Mouse (Mus musculus): ENCODE results near the gene Unc5b. TPM values are rescaled to one million over a fixed set of nuclear protein-coding genes. Genes with fewer than 3 reads are reported as not detected.
"Not testable (repeated sequence)": the region's sequence is repeated elsewhere in the genome, so short reads cannot be mapped to it uniquely, and the experiment has no call there.

Gene Unc5b
- total RNA-seq (2021): 1 to 10 TPM; 2.0 to 3.5 TPM
- long read RNA-seq, experiment 1, partial matches to known transcripts: 0 of 1 reads
- long read RNA-seq, experiment 1, other reads (novel, unspliced or antisense): 1 of 1 reads
- long read RNA-seq, experiment 2, partial matches to known transcripts: 0 of 1 reads
- long read RNA-seq, experiment 2, other reads (novel, unspliced or antisense): 1 of 1 reads

DNA sequence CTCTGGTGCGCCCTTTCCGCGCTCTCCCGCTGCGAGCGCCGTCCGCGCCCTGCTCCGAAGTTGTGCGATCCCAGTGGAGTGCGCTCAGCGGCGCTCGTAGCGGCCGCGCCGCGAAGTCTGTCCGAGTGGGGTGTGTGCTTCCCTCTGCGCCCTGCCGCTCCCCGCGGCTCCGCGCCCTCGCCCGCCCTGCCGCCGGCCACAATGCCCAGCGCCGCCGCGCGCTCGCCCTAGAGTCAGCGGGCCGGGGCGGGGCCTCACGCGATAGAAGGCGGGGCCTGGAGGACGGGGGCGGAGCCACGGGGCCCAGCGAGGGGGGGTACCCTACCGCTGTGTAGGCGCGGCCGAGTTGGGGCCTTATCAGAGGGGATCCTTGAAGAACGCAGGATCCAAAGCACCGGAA, at the start of gene Unc5b:
TSS of gene Unc5b (minus strand) at position 203 of the 400 bp plus-strand sequence.
- DNase-seq: peak; percentile 96

DNA sequence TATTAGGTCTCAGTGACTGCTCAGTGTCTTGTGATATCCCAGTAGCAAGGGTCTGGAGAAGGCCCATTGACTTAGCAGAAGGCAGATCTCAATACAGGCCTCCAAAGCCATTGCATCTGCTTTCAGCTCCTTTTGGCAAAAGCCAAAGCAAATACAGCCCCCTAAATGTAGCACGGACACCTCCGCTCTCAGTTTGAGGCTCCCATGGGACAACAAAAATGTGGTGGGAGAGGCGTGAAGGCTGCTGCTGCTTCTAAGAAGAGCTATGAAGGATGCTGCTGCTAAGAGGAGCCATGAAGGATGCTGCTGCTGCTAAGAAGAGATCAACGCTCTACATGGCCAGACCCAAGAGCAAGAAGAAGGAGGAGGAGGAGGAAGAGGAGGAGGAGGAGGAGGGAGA, 48.4 kb upstream of the Unc5b start:
- DNase-seq: no peak

DNA sequence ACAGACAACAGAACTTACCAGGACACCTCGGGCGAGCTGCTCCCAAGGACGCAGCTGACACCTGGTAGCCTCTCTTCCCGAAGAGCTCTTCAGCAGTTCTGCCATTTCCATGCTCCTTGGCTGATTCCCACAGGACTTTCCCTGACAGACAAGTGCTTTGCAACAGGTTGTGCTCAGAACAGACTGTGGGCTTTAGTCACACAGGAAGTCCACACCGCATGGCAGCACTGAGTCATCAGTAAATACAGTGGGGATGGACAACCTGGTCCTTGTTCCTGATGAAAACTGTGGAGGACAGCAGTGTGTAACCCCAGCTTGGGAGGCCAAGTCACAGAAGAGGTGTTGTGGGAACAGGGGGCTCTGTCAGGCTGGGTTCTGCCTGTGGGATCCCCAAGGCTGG, 45.7 kb upstream of the Unc5b start:
- no peak for DNase-seq

DNA sequence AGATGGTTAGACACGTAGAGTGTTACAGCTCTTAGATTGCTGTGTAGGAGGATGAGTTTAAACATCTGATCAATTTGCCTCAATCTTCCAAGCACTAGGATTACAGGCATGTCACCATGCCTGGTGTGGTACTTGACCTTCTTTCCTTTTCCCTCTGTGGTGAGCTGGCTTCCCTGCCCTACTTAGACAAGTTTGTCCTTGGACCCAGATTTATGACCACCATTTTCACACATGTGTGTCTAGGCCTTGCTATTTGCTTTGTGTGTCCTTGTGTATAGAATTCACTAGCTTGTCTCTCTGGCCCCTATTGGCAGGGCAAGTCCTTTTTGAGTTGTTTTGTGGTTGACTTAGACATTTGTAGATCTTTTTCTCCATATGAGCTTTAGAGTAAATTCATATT, 43.6 kb upstream of the Unc5b start:
- DNase-seq: no peak

DNA sequence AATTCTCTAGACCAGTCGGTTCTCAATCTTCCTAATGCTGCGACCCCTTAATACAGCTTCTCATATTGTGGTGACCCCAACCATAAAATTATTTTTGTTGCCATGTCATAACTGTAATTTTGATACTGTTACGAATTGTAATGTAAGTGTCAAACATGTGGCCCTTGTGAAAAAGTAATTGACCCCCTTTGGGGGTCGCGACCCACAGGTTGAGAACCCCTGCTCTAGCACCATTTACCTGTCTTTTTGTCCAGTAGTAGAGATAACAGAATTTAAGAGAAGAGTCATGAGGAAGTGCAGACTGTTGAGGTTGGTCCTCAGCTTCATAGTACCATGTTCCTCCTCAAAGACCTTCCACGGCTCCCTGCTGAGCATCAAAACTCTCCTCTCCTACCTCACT, 31.9 kb upstream of the Unc5b start:
- DNase-seq: no peak

DNA sequence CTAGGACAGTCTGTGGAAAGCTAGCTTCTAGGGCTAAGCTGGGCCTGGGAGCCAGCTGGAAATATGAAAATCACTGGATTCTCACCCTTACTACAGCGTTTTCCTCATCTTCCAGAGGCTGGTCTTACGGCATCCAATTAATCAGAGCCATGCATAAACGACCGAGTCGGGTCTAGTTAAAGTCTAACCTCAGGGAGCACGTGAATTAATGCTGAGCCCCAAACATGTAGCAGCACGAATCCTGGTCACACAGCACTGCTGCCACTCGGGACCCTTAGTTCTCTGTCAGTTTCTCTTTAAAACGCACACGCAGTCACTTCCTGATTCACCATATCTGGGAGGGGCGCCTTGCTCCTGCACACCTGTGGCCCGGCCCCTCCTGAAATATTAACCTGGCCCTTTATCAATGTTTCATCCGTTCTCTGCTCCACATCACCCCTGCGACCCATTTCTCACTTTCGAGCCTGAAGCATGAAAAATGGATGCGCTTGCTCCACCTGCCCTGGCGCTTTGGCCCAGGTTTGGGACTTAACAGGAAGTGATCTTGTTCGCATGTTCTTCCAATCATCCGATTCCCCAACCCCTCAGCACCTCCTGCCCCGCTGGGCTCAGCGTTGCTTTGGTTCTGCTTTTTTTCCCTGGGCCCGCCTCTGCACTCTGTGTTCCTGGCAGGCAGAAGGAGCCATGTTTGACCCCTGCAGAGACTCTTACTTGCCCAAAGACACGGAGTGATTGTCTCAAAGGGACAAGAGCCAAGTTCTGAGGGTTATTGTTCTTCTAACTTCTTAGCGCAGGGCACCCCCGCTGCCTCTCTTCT, 31.3 kb upstream of the Unc5b start:
- no peak for DNase-seq

DNA sequence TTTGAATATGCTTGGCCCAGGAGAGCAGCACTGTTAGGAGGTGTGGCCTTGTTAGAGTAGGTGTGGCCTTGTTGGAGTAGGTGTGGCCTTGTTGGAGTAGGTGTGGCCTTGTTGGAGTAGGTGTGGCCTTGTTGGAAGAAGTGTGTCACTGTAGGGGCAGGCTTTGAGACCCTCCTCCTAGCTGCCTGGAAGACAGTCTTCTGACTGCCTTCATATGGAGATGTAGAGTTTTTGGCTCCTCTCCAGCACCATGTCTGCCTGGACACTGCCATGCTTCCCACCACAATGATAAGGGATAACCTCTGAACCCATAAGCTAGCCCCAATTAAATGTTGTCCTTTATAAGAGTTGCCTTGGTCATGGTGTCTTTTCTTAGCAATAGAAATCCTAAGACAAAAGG, 13.9 kb upstream of the Unc5b start:
- not testable (repeated sequence) for DNase-seq

DNA sequence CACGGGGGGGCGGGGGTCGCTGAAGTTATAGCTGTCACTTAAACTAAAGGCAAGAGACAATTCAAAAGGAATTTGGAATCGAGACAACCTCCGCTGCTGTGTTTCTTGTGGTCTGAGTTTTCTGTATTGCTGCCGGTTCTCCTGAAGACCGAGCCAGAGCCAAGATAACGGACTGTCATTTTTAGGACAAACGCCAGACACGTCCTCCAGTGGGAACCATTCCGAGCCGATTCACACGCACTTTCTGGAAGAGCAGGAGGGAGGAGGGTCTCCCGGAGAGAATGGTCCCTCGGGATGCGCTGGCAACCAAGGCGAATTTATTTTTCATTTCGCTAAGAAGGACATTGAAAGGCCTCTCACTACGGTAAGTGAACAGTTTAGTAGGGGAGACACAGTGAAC, 7.4 kb upstream of the Unc5b start:
- no peak for DNase-seq

DNA sequence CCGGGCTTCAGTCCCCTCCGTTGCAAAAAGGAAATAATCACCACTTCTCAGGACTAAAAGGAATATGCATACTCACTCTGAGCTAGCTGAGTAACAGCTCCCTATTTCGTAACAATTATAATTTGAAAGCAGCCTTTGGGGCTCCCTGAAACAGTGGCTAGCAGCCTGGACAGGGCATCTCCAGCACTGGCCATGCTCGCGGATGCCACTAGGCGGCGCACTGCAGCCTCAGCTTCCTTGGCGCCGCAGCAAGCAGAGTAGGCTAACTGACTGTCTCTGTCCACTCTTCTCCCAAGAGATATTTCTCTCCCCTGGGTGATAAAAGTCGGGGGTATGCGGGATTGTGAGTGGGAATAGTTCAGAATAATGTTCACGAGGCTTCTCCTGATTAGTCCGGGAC, 3.6 kb upstream of the Unc5b start:
- DNase-seq: peak; percentile 48

DNA sequence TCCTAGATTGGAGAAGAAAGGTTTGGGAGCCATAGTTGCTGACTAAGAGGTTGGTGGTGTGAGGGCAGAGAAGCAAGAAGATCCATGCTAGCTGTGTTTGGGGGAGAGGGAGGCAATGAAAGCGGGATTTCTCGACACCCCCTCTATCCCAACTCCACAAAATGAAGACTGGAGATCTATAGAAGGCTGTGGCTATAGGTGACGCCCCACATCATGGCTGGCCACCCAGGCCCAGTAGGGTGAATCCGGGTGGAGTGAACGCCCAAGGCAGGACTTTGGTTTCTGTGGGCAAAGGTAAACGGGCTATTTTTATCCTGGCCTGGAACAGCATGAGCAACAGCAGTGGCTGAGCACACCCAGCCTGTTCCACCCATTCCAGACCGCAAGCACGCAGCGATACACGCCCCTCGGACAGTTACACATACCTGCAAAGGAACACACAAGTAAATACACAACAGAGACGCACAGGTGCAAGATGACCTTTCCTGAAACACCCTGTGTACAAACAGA, 1.3 kb upstream of the Unc5b start:
- DNase-seq: no peak

DNA sequence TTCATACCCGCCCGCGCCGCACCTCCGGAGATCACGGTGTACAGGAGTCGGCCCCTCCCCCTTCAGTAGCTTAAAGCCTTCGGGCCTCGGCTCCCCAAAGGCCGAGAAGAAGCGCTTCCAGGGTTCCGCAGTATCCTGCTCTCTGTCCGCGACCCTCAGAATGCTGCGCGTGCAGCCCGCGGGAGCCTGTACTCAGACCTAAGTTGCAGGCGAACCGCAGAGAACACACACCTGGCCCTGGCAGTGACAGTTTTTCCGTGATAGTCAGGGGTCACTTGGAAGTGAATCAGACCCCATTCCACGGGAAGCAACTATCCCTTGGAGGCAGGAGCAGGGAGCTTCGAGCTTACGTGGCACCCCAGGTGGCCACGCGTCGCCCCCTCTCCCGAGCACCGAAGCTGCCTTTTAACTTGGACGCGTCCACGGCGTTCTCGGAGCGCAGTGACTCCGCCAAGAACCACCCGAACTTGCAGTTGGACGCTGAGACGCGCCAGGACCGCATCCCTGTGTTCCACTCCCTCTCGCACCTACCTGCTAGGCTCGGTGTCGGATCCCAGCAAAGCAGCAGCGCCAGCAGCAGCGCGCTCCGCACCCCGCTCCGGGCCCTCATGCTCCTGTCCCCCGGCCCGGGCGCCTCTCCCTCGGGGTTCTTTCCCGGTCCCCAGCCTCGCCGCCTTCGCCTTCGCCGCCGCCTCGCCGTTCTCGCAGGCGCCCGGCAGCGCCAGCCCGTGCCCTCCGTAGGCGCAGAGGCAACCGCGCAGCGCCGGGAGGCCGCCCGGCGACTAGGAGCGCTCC, 628 bp downstream of the Unc5b start:
- peak; percentile 21 for DNase-seq

DNA sequence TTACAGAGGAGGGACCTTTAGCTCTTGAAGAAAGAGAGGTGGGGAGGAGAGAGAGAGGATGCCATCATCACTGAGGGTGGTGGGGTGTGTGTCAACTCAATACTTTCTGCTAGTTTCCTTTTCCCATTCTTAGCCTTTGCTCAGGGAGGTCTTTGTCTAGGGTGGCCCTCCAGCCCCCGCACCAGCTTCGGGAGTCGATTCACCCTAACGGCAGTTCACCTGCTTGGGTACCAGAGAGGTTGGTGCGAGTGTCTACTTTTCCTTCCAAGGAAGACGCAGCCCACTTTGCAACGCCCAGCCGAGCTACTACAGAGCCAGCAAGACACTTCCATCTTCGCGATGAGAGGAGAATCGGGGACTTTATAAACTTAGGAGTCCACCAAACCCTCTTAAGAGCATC, 1.4 kb downstream of the Unc5b start:
- no peak for DNase-seq

DNA sequence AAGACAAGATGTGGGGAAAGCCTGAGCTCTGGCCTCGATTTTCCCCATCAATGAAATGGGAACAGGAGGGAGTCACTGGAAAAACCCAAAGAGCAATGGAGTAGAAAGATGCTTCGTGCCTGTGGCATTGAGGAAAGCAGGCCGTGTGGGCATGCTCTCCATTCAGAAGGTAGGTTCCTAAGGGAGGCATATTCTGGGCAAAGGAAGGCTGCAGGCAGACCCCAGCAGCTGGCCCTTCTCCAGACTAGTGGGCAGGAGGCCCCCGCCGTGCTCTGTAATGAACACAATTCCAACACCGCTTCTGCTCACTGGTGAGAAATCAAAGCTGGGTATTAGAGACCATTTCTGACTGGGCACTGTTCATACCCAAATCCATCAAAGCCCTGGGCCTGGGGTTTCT, 2.3 kb downstream of the Unc5b start:
- DNase-seq: no peak

DNA sequence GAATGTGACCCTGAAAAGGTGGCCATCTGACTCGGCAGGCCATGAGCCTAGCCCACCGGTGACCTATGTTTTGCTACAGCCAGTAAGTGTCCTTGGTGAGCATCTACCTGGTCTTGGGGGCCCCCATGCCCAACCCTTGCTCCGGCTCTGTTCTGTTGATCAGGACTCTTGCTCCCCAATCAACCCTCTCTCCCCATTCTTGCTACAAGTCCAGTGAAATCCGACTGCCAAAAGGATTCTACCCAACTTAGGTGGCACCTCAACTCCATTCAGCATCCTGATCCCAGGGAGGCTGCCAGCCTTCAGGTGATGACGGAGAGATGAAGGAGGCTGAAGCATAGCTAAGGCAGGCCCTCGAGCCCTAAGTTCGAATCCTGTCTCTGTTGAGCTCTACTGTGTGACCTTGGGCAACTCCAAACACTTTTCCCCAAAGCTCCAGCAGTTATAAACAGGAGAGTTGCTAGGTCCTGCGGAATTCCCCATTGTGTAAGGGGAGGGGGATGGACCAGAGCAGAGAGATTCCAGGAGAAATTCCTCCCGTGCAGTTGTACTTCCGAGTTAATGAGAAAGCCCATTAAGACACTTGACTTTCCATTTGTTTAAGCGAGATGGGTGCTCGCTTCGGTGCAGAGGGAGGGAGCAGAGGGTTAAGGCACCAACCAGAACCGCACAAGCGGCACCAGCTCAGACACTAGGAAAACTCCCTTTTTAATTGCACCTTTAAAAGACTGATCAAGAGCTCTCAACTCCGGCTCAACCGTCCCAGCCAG, 3.3 kb downstream of the Unc5b start:
- no peak for DNase-seq

DNA sequence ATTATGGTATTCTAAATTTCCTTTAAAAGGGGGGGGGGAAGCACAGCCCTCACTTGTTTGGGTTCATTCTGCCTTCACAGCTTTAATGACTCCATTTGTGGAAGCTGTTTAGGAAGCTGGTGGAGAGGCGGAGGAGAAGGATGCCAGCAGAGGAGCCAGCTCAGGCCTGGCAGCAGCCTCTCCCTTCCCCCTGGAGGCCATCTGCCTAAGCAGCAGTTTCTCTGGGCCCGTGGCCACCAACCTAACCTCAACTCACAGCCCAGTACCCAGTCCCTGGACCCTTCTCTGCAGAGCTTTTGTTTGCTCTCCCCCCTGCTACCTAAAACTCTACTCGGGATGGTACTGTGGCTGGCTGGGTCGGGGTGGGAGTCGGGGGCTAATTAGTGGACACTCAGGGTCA, 4.1 kb downstream of the Unc5b start:
- no peak for DNase-seq

DNA sequence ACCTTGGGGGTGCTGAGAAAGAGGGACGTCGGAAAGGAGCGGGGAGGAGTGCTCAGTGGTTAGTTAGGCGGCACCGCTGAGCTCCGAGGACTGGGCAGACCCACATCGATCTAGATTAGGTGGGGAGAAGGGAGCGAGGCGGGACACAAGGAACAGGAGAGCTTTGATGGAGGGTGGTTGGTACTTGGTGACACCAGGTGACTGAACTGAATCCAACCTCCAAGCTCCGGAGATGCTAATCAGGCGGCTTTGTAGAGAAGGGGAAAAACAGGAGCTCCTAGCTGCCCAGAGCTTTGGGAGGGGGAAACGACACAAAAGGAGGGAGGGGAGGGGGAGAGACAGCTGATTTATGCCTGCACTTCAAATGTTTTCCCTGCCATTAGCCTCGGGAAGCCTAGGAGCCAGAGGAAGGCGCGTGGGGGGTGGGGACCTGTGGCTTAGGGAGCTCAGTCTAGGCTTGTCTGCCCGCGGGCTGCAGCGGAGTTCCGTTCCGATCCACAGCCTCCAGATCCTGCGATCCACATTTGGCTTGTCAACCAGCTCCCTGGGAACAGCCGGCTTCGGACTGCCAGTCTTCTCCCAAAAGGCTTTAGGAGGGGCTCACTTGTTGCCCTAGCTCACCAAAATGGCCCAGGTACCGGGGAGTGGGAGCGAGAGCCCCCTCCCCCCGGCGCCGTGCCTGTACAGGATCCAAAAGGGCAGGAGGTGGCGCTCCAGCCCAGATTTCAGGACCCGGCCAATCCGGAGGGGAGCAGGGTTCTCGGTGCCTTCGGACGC, 4.7 kb downstream of the Unc5b start:
- no peak for DNase-seq

DNA sequence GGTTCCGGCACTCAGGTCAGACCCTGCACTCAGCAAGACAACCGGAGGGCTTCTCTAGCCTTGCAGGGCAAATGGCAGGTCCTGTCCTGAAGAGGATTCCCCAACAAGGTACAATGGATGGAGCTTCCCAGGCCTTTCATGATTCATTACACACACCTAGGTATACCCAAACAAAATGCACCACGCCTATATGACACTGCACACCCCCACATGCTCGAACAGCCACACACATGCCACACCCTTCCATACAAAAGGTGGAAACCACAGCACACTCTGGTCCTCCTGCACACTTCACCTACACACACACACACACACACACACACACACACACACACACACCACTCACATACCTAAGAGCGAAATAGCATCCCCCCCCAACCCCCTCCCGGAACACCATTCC, 5.4 kb downstream of the Unc5b start:
- DNase-seq: no peak

DNA sequence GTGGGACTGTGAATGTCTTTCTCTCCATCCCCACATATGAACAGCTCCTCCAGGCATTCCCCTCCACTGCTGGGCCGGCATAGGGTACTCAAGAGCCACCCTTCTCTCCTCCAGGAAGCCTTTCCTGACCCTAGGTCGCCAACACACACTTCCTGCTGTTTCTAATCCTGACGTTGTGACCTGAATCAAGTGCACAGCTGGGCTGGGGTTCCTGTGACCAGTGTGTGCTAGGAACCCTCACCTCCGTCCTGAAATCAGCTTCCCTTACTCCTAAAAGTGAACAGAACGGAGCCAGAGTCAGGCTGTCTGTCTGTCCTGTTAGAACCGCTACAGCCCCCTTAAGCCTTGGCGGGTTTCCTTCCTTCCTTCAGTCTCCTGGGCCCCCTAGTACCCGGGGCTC, 7.6 kb downstream of the Unc5b start:
- DNase-seq: no peak

DNA sequence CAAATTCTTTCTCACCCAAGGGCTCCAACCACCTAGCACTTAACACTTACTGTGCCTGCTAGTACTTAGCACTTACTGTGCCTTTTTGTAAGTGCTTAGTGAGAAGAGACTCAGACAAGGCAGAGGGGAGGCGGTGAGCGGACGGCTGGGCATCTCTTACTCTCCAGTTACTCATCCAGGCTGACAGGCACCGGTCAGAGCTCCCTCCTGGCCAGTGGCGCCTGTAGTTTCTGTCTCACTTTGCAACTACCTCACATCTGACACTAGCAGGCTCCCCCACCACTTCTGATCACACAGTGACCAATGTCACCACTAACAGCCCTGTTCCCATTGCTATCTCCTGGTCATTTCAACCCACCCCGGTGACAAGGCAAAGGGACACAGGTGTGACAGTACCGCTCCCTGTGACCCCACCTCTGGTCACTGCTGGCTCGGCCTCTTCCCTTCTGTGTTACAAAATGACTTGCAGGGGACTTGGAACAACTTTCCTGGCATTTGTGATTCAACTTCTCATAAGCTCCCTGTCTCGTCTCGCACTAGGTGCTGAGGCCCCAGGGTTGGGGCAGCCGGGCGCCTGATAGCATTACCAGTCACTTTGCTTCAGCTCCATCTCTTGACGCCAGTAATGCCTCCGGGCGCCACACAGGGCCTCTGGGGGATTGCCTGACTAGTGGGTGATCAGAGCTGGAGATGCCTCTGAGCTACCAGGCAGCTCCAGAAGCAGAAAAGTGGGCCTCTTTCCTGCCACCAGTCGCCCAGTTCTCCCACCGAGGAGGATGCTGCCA, 8.5 kb downstream of the Unc5b start:
- DNase-seq: no peak

DNA sequence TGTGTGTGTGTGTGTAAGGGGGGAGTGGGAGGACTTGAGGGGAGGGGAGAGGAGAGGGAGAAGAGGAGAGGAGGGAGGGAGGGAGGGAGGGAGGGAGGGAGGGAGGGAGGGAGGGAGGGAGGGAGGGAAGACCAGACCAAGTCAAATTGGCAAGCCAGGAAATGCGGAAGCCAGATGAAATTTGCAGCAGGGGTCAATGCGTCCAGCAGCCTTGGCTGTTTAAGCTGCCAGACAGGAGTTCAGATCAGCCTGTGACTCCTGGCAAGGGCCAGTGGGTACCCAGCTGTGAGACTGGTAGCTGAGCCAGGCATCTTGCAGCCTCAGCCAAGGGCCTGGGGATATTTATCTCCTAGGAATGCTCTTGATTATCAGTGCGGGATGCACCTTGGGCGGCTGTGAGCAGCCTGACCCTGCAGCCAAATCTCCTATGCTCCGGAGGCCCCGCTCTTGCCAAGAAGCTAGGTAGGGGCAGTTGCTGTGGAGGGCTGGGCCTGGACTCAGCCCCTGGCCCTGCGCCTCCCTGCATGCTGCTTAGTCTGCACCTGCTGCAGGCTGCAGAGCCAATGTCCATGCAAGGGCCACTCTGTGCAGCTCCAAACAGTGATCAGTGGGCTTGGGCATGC, 9.5 kb downstream of the Unc5b start:
- no peak for DNase-seq
